Mouse (Mus musculus) monocyte, adult 5-6 weeks (primary cell): Measurements from ENCODE around the gene Dand5. TPM values are rescaled to one million over a fixed set of nuclear protein-coding genes. Genes with fewer than 3 reads are reported as not detected.

Source experiments
- ATAC-seq: fragments of 153-309, 156-312 bp; replicated peaks from 2 replicates; pipeline ENCODE4 v1.8.0; 2017; ENCODE audit warnings: mild to moderate bottlenecking; ENCODE audit not compliant: low TSS enrichment, insufficient number of reproducible peaks, severe bottlenecking, poor library complexity, low FRiP score
- total RNA-seq: library from RNA; stranded (forward); fragments of 200-1000, 200-491, 200-594 nt; gene quantifications from 3 replicates; pipeline ENCODE4 v1.2.3, GENCODE M21; 2017

Gene Dand5
- total RNA-seq, 1 experiment from 2014 or later, result 3.8 TPM

DNA sequence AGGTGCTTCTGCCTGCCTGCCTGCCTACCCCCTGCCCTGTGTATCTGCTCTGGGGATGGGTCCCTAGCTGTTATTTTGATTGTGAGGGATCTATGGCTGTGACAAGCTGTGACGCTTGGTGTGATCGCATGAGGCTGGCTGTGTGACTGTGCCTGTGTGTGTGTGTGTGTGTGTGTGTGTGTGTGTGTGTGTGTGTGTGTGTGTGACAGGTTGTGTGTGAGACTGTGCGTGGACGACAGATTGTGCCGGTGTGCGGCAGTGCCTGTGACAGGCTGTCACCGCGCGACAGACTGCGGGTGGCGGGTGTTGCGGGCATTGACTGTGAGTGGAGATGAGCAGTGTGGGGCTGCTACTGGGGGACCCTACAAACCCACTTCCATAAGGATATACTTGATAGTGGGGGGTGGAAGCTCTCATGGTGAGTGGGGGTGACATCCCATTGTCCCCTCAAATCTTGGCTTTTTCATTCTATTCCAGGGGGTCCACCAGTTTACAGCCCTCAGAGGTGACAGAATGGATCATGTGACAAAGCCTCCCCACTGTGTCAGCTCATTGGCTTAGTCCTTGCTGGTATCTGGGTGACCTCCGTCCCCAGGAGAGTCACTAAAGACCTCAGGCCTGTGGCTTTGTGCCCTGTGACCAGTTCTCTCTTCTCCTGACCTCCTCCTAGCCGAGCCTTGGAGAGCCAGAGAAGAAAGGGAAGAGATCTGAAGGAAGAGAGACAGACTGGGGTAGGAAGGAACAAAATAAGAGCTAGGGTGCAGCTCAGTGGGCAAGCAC lies 34.9 kb downstream of the Dand5 start:
- ATAC-seq, result no peak

DNA sequence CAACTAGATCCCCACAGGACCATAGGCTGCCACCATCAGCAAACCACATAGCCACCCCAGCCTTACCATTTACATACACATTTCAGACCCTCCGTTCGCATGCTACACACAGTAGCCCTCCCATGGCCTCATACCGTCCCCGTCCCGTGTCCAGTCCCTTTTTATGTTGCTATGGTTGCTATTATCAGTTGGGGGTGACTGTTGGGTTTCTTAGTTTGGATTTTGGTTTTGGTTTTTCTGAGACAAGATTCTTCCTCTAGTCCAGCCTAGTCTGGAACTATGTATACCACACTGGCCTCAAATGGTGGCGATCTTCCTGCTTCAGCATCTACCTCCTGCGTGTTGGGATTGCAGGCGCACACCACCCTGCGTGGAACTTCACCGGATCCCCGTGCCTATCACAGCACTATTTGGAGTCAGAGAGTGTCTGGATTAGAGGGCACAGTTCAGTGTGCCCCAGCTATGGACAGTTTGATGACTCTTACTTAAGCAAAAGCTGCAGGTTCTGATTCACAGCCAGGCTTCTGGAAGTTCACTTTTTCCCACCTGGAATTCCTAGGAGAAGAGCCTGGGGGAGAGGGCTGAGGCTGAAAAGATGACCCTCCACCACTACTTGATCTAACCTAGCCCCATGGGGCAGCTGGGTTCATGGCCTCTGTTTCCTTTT lies 35.7 kb downstream of the Dand5 start:
- no peak for ATAC-seq

DNA sequence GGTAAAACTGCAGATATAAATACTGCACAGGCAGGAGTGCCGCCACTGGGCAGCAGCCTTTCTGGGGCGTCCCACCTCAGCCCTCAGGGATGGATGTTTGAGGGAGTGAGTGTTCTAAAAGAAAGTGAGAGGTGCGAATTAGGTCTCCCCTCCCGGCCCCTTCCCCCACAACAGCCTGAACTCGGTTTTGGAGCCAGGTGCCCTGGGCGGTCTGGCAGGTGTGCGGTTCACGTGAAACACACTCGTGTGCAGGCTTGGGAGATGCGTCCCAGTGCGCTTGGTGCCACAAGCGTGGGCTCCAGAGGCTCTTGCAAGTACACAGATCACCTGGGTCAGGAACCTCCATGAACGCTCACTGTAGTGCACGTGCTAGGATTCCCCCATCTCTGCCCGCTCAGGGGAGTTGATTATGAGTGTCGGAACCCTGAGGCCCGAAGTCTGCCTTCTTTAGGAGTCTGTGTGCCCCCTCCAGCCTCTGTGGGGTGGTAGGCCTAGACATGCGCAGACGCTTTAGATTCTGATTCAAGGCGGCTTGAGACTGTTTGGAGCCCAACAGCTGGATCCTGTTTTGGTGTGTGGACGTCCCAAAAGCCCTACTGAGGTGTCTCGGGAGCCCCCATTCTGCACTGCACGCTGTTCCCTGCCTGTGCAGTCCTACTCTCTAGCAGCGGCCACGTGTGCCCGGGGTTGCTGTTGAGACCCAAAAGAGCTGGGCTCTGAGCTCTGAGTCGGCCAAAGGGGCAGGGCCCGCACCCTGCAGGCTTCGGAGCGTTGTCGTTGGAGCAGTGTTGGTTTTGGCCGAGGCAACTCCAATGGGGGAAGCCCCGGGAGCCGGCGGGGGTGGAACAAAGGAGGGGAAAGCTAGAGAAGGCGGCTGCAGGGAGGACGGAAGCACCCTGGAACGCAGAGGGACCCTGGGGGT lies 36.6 kb downstream of the Dand5 start:
- ATAC-seq, result no peak

DNA sequence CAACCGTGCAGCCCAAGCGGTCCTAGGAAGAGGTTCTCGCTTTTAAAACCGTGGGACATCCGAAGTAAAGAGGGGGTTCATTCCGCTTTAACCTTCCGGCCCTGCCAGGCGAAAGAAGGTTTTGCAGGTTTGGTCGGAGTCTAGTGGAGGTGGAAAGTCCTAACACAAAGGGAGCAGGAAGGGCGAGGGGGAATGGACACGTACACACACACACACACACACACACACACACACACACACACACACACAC lies 37.2 kb downstream of the Dand5 start:
- no peak for ATAC-seq

DNA sequence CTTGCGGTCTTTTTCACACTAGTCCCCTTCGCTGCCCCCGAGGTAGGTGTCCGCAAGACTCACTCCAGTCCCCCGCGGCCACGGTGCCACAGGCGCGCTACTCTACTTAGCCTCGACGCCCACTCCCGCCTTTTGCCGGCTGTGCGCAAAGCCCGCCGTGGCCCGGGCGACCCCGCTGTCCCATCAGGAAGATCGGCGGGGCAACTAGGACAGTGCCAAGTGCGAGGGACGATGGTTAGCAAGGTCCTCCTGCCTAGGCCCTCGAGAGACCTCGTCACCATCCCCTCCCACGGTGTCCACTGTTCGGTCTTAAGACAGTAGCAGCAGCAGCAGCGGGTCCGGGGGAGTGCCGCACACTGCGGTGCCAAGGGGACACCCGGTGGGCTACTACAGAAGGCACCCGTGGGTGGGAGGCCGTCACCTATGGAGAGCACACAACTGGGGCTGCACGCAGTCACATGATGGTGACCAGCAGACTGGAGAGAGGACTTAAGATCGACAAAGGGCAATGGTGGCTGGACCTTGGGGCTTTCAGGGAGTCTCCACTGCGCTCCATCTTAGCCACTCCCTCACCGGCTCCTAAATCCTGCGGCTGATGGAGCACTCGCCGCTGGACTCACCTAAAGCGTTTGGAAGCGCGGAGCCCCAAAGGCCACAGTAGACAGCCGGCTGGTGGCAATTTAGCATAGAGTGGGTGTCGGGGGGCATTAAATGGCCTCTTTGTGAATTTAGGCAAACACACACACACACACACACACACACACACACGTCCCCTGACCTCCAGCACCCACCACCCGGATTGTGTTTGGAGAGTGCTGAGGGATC lies 37.7 kb downstream of the Dand5 start:
- ATAC-seq, result no peak

DNA sequence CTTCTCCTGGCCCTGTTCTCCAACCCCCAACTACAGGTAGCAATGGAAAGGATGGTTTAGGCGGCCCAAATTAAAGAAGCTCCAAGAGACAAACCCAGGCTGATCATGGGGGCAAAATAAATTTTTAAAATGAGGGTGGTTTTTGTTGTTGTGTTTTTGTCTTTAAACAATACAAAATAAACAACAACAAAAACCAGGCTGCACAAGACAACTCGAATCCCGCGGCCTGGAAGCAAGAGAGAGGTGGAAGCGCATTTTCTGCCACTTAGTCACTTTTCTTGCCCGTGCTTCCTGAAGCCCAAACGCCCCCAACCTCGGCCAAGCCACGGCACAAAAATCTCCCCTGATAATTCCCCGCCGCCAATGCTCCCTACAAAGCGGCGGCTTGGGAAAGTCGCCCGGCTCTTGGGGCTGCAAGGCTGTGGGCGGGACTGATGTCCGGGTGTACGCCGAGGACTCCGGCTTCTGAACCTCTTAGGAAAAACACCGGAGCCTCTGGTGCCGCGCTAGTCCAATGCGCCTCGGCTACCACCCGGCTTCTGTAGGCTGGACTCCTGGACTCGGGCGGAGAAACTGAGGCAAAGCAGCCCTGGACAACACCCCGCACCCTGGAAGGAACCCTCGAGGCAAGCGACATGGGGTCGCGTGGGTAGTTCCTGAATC lies 38.6 kb downstream of the Dand5 start:
- no peak for ATAC-seq

DNA sequence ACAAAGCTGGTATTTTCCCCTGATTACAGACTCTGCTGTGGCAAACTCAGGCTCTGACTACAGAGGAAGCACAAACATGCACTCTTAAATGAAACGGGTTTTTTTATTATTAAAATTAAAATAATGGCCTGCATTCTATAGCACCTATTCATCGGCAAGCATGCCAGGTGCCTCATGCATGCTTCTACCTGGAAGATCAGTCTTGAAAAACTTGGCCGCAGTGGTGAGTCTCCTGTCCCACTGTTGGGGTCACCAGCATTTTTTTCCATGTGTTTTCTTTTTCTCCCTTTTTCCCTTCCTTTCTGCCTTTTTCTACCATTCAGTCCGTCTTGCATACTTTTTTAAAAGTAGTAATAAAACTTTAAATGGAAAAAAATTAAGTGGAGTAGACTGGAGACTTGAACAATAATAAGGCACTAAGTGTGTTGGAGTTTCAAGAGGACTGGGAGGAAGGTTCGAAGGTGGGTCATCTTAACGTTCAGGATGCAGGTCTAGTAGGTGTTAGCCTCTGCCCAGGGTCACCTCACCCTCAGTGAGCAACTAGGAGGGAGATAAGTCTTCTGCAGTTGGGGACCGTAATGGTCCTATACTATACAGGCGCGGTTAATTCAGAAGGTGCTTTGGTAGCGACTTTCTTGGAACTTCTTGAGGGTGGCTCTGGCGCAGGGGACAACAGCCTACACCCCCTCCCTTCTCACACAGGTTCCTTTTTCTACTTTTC lies 39.3 kb downstream of the Dand5 start:
- no peak for ATAC-seq

DNA sequence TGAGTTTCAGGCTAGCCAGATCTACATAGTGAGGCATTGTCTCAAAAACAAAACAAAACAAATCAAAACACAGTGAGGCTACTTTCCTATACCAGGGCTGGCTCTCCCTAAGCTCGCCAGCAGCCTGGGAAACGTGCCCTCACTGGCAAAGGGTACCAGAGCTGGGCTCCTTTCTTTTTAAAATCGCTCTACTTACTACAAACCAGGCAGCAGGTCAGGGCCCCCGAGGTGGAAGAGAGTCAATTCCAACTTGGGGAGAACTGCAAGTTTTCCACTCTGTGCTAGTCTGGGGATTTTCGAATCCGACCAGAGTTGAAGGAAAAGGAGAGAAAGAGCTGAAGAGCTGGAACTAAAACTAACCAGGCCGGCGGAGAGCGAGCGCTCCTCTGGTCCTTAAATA lies 39.9 kb downstream of the Dand5 start:
- no peak for ATAC-seq

DNA sequence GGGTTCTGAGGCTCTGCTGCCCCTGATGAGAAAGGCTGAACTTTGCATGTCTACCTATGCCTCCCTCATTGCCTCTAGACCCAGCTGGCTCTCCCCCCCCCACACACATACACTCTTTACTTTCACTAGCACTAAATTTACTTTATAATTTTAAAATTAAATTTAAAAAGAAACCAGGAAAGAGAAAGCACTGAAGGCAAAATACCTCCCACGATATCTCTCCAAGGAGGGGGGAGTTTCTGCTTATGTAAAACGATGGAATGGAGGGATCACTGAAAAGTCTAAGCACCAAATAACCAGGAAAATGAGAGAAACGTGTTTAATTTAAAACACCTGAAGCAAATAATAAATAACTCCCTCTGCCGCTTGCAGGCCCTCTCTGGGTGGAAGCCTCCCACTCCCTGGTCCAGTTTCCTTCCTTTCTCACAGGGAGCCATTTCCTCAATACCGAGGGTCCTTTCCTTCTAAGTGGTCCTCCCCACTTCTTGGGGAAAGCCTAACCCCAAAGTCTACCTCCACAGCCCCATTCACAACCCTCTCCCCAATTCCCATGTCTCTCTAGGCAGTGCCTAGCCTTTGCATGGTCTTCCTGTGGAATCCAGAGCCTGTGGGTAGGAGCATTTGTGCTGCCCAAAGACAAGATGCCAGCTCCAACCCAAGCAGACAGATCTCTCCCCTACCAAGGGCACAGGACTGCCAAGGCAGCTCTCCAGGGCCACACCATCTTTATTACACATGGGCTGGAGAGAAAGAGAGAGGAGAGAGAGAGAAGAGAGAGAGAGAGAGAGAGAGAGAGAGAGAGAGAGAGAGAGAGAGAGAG lies 40.7 kb downstream of the Dand5 start:
- no peak for ATAC-seq

DNA sequence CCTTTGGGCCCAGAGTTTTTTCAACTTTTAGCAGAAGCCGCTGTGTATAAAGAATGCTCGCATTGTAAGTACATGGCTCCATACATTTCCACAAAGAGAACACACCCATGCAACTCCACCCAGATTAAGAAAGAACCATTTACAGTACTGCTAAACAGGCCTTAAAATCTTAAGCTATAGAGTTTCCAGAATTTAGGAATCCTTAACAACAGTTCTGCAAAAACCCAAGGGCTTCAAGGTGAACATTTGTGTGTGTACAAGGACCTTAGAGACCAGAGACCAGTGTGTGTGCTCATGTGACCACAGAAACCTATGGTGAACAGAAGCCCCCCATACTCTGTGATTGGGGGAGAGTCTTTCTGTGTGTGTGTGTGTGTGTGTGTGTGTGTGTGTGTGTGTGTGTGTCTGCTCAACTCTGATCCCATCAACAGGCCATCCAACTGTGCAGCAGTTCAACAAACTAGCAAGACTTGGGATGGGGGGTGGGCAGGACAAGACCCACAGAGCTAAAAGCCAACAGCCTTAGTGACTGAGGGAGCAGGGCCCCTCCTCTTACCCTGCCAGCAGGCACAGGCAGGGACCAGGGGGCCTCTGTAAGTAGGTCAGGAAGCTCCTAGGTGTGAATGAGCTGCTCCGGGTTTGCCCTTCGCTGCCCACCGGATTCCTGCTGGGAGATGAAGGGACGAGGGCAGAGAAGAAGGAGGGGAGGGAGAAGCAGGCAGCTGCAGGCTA lies 41.5 kb downstream of the Dand5 start:
- no peak for ATAC-seq

DNA sequence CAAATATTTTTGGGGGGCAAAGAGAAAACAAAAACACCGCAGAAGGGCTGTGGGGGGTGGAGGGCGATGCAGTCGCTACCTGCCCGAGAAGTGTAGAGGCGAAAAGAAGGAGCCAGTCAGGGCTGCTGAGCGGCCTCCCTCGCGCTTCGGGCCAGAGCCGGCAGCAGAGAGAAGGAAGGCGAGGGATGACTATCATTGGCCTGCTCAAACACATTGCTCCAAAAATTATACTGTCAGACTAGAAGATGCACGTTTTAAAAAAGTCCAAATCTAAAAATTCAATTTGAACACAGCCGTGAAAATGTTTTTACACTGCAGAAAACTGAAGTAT lies 42.4 kb downstream of the Dand5 start:
- ATAC-seq, result no peak

DNA sequence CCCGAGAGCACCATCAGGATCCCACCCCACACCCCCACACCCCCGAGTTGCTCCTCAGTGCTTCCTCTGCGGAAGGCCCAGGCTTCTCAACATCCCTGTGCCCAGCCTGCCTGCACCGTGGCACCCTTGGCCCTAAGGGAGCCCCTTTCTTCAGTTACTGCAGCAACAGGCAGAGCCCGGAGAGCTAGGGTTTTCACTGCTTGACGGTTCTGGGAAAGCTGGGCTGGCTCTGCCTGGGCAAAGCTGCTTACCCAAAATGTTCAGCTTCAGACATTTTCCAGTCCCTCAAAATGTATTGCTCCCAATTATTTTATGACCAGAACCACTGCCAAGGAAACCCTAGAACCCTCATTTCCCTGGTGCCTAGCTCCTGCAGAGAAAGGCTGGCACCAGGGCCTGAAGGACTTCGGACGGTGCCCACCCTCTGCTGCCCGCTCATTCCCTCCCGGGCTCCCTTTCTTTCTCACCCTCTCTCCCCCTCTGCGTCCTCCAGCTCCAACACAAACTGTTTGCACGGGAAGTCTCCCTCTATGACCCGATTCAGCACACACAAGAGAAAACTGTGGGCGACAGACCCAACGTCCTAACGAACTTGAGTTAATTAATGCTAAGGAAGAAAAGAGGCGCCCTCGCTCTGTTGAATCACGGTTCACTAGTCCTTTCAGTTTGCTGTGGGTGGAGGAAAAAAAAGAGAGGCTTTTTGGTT lies 43.0 kb downstream of the Dand5 start:
- ATAC-seq, result no peak

DNA sequence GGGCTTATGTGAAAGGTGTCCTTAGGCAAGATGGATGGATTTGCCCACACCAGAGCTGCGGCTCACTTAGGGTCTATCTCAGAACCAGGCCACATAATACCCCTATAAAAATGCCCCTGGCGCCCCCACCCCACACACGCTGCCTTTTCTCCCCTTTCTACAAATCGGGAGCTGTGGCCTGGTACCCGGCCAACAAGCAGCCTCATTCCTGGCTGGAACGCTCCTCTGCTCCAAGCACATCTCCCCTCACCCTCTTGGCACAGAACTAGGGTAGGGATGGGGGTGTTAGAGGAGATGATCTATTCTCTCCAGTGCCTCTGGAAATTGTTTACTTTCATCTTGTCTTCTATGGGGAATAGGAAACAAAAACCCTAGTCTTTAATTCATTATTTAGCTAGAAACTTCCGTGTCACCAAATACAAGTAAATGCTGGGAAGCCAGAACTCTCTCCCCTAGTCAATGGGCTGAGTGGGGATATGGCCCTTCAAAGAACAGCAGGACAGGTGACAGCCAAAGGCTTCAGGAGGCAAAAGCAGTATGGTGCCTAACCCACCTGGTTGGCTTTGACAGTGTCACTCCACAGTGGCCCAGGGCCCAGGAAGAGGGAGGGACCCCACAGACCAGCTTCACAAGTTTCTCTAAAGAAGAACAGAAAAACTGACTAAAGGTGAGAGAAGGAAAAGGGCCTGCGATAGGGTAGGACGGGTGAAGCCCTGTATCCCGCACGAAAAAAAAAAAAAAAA lies 43.8 kb downstream of the Dand5 start:
- ATAC-seq, result no peak

DNA sequence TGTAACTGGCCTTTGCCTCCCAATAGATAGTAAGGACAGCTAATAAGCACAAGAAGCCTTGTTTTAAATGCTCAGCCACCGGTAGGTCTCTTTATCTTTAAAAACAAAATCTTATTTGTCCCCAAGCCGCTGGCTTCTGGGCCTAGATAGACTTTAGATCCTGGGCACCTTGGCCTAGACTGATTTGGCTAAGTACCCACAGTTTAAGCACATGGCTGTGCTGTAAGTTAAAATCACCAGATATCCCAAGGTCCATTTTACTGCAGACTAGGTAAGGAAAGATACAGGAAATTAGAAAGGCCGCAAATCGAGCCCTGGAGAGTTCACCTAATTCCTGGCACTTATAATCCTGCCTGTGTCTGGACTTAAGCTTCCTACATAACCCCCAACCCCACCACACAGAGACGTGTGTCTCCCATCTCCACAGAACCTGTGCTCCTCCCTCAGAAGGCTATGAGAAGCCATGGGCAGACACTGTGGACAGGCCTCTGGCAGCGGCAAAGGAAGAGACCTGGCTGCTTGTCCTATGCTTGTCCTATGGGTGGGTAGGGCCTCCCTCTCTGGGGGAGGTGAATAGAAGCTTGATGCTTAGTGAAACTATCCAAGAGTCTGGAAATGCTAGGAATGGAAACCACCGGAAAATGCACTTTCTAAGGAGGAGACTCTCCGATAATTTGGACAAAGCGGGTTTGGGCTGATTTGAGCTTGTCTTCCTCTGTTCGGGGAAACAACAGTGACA lies 44.6 kb downstream of the Dand5 start:
- no peak for ATAC-seq

DNA sequence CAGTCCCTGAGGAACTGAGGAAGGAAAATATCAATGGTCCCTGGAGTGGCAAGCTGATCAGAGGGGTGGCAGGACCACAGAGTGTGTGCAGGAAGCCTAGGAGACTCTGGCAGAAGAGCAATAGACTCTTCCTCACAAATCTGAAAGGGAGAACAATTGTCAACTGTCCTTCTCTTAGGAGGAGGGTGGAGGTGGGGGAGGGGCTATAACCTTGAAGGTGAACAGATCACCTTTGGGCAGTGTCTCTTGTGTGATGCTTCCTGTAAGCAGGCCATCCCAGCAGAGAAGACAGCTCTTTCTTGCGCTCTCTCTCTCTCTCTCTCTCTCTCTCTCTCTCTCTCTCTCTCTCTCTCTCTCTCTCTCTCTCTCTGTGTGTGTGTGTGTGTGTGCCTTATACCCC lies 46.1 kb downstream of the Dand5 start:
- ATAC-seq, result no peak
